Mouse (Mus musculus): ENCODE measurements around the gene Defb18. TPM values are rescaled to one million over a fixed set of nuclear protein-coding genes. Genes with fewer than 3 reads are reported as not detected.
"Not testable (repeated sequence)": the region's sequence is repeated elsewhere in the genome, so short reads cannot be mapped to it uniquely, and the experiment has no call there.

The Defb18 gene
- polyA plus RNA-seq (2015; fragmentation: Nextera tagmentation; extraction: Ambion mirVana), result not detected in 2 replicates

DNA sequence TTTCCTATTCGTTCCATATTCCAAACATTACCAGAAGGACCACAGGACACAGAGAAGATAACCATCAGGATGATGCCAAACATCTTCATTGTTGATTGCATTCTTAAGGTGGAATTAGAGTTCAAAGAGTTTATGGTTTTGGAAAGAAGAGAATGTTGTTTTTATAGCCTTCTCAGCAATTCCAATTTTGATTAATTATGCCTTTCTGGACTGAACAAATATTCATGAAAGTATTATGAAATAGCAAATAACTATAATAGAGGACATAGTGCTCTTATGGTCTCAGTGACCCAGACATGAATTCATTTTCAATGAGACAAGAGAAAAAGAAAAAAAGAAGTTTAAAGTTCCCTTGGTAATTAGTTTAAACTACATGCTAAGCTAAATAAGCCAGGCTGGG lies at the start of gene Defb18:
Gene Defb18 (minus strand): TSS at position 101 of the 400 bp plus-strand sequence.
- H3K27ac ChIP-seq, result no peak within 1 kb of the TSS
- no peaks in the 10 kb centered on the region for H3K9me3 ChIP-seq (replicated peaks)
- H3K4me1 ChIP-seq, result no peaks in the 10 kb centered on the region
- H3K9ac ChIP-seq, result no peak within 1 kb of the TSS
- no peak within 1 kb of the TSS for H3K4me3 ChIP-seq
- H3K36me3 ChIP-seq (ENCODE audit: poor library complexity, severe bottlenecking), result no peaks in the 10 kb centered on the region
- no peak within 1 kb of the TSS for H3K4me2 ChIP-seq
- WGBS, result 78% methylated on average over 1 of the region's 1 CpGs
- no peak for ATAC-seq
- H3K27me3 ChIP-seq, result no peaks in the 10 kb centered on the region

DNA sequence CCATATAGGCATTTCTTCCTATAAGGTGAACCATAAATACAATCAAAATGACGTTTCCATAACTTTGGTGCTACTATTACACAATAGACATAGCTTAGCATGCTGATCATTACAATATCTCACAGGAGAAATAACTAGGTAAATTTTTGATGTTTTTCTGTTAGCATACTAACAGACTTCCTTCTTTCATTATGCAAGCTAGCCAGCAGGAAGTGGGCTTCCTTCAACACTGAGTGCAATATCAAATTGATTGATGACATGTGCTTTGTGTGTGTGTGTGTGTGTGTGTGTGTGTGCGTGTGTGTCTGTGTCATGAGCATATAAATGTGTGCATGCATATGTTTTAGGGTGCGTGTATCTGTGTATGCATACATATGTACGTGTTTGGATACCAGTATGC lies 33.9 kb upstream of the Defb18 start:
- Histone ChIP-seq H3K4me1 (no peaks in the 10 kb centered on the region), H3K9me3 (replicated peaks) (no peaks in the 10 kb centered on the region), H3K9ac (no peak overlapping the region), H3K27ac (no peak overlapping the region), H3K27me3 (no peaks in the 10 kb centered on the region), H3K4me2 (no peak overlapping the region), H3K36me3 (ENCODE audit: poor library complexity, severe bottlenecking) (no peaks in the 10 kb centered on the region), H3K4me3 (no peak overlapping the region)
- WGBS, result 91% methylated on average over 4 of the region's 4 CpGs
- no peak for ATAC-seq

DNA sequence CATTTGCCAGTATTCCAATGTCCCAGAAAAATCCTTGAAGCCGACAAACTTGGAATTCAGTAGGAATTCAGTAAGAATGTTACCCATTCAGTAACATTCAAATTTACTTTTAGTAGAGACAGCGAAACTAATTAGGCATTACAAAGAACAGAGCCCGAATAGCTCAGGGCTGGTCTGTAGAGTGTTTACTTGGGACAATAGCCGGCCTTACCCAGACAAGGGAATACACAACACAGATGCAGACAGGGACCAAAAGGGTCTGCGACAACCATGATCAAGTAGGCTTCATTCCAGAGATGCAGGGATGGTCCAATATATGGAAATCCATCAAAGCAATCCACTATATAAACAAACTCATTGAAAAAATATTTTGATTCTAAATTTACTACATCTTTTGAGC lies 31.6 kb upstream of the Defb18 start:
- Histone ChIP-seq H3K4me3 (no peak overlapping the region), H3K36me3 (ENCODE audit: poor library complexity, severe bottlenecking) (no peaks in the 10 kb centered on the region), H3K27ac (no peak overlapping the region), H3K4me2 (no peak overlapping the region), H3K9ac (no peak overlapping the region), H3K9me3 (replicated peaks) (no peaks in the 10 kb centered on the region), H3K27me3 (no peaks in the 10 kb centered on the region), H3K4me1 (no peaks in the 10 kb centered on the region)
- WGBS, result 47% methylated on average over 5 of the region's 5 CpGs
- ATAC-seq, result no peak

DNA sequence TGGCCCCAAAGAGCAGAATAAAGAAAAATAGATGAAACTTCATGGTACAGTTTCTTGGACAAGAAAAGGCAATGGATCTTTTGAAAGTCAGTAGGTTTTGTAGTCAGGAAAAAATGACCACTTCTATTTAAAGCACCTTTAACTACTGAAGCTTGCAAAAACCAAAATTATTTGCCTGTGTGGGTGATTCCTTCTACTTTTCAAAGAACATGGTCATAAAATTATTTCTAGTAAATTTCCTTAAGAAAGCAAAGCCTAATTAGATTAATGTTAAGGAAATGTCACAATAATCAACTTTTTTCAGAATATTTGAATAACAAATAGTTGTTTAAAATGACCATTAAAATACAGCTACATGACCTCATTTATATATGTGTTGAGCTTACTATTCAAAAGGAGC lies 27.8 kb upstream of the Defb18 start, which contains the start of gene Defb41:
Gene Defb41 (minus strand): TSS at position 101 of the 400 bp plus-strand sequence.
- Histone ChIP-seq H3K36me3 (ENCODE audit: poor library complexity, severe bottlenecking) (no peaks in the 10 kb centered on the region), H3K9me3 (replicated peaks) (no peaks in the 10 kb centered on the region), H3K27me3 (no peaks in the 10 kb centered on the region), H3K27ac (no peak within 1 kb of the TSS), H3K9ac (no peak within 1 kb of the TSS), H3K4me3 (no peak within 1 kb of the TSS), H3K4me1 (no peaks in the 10 kb centered on the region), H3K4me2 (no peak within 1 kb of the TSS)
- ATAC-seq, result no peak

DNA sequence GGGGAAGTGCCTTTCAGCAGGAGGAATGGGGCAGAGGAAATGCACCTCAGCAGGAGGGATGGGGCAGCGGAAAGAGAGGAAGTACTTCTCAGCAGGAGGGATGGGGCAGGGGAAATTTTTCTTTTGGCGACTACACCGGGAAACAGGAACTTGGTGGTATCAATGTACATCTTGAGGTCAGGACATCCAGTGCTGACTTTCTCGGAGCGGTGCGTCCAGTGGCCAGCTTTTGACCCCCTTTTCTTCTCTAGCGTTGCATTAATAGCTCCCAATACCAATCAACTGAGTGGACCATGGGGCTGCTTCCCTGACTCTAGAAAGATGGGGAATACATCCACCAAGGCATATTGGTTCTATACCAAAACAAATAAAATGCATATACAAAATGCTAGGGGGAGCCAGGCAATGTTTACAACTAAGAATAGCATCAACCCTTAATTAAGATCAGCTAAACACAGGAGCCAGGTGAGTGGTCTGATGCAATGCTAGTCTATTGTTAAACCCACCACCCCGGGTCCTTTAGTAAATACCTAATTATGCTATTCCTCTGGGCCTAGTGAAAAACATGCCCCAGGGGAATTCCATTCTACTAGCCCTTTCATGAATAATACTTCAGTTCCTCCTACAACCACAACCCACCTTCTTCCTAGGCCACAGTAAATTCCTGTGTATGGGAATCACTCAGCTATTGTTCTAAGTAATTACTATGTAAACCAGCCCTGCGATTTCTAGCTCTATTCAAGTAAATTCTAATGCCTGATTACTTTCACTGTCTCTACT lies 8.7 kb upstream of the Defb18 start:
- H3K4me1 ChIP-seq; H3K27me3 ChIP-seq; H3K4me3 ChIP-seq; ATAC-seq; H3K9me3 ChIP-seq (replicated peaks); H3K27ac ChIP-seq; H3K4me2 ChIP-seq; H3K36me3 ChIP-seq (ENCODE audit: poor library complexity, severe bottlenecking); H3K9ac ChIP-seq: not testable (repeated sequence)
- WGBS, result 84% methylated on average over 9 of the region's 9 CpGs

DNA sequence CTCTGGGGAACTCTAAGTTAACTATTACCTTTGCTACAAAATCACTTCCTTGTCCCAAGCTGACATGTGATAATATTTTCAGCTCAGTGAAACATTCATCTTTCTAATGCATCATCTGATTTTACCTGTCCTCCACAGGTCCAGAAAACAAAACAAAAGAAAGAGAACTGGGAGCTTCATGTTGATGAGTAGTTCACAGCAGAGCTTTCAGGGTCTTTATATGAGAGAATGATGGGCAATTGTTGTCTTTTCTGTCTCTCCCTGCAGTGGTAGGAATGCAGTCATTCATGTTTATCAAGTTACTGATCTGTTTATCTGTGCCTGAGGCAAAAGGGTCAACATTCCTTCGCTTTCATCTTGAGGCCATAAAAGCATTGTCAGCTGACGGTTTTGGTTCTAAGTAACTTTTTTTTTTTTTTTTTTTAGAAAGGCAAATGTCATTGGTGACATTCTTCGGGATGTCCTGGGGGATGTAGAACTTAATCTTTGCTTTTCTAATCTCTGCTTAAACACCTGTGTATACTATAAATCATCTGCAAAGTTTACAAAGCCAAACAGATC lies 13.8 kb downstream of the Defb18 start:
- Histone ChIP-seq H3K4me2 (no peak overlapping the region), H3K4me3 (no peak overlapping the region), H3K27ac (no peak overlapping the region), H3K4me1 (no peaks in the 10 kb centered on the region), H3K9me3 (replicated peaks) (no peaks in the 10 kb centered on the region), H3K36me3 (ENCODE audit: poor library complexity, severe bottlenecking) (no peaks in the 10 kb centered on the region), H3K27me3 (no peaks in the 10 kb centered on the region), H3K9ac (no peak overlapping the region)
- ATAC-seq, result no peak
- 69% methylated on average over 3 of the region's 3 CpGs for WGBS

DNA sequence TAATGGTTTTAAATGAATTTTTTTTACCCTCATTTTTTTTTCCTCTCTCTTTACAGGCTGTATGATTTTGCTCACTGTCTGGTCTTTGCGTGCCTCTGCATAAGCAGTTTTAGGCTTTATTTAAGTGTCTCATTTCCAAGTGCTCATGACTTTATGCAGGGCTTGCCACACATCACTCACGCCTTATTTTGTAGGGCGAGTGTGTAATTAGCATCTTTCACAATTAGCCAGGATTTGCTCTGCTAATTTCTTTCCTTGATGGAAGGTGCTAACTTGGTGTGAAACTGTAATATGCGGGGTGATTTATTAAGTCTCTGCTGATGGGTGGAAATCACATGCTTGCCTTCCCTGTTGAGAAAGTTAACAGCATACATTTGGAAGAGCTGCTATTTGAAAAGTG lies 45.5 kb downstream of the Defb18 start:
- WGBS, result 11% methylated on average over 4 of the region's 4 CpGs
- peaks cover 22% of the 10 kb centered on the region for H3K4me1 ChIP-seq
- peak overlapping the region; percentile 68 for H3K27ac ChIP-seq
- no peak overlapping the region for H3K4me2 ChIP-seq
- no peaks in the 10 kb centered on the region for H3K36me3 ChIP-seq (ENCODE audit: poor library complexity, severe bottlenecking)
- H3K9me3 ChIP-seq (replicated peaks), result no peaks in the 10 kb centered on the region
- no peaks in the 10 kb centered on the region for H3K27me3 ChIP-seq
- no peak overlapping the region for H3K4me3 ChIP-seq
- H3K9ac ChIP-seq, result no peak overlapping the region
- peak; percentile 86 for ATAC-seq

DNA sequence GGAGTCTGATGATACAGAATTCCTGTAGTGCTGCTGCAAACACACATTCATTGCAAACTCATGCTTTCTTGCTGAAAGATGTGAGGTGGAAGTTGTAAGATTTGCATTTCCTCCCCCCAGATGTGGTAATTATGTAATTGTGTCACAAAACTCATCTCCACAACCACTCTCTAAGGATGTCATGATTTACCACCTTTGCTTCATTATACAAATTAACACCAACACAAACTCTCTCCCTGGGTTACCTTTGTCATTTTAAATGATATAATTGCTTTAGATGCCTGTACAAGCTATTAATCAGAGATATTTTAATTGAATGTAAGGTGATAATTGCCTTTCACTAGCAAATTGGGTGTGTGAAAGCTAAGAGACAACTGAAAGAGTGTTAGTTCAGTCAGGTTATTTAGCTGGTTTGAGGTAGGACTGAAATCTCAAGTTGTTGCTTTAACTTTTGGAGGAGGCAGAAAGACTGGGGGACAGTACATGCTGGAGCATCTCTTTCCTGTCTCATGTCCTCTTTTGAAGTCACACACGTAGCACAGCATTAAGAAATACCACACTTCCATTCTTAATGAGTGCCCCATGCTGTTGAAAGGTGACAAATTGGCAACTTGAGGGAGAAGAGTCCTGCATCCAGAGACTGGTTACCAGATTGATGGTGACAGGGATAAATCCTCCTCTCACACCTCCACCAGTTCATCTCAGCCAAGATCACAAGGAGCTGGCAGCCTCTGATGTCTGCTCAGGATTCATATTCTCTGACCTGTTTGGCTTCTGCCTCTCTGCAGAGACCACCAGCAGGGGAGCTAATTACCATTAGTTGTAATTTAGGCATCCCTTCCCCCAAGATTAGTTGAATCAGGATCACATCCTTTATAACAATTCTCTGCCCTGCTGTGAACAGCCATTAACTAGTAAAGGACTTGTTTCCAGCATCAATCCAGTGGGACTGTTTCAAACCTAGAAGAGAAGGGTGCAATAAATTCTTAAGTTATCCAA lies 46.2 kb downstream of the Defb18 start:
- peak; percentile 84 for ATAC-seq
- H3K27me3 ChIP-seq, result no peaks in the 10 kb centered on the region
- peaks cover 22% of the 10 kb centered on the region for H3K4me1 ChIP-seq
- H3K4me2 ChIP-seq, result no peak overlapping the region
- no peak overlapping the region for H3K9ac ChIP-seq
- peak overlapping the region; percentile 68 for H3K27ac ChIP-seq
- no peaks in the 10 kb centered on the region for H3K9me3 ChIP-seq (replicated peaks)
- 0% methylated on average over 1 of the region's 1 CpGs for WGBS
- H3K36me3 ChIP-seq (ENCODE audit: poor library complexity, severe bottlenecking), result no peaks in the 10 kb centered on the region
- H3K4me3 ChIP-seq, result no peak overlapping the region

Other genes starting within 250 kb of the Defb18 start
- gene Crisp4, start 91.5 kb downstream of the Defb18 start, polyA plus RNA-seq (2015; fragmentation: Nextera tagmentation; extraction: Ambion mirVana), result not detected in 2 replicates
- gene Defb41, start 27.7 kb upstream of the Defb18 start, polyA plus RNA-seq (2015; fragmentation: Nextera tagmentation; extraction: Ambion mirVana), result not detected in 2 replicates